Mouse (Mus musculus) heart, embryonic 11.5 days (tissue): ENCODE data around the gene Tll1. TPM values are rescaled to one million over a fixed set of nuclear protein-coding genes. Genes with fewer than 3 reads are reported as not detected.
"Not testable (repeated sequence)": the region's sequence is repeated elsewhere in the genome, so short reads cannot be mapped to it uniquely, and the experiment has no call there.

ENCODE experiments used
- ATAC-seq: fragments of 200-750 bp; cut with Nextera tagmentation; replicated peaks from 2 replicates; pipeline ENCODE4 v1.8.0; 2017; ENCODE audit warnings: moderate library complexity; ENCODE audit not compliant: insufficient number of reproducible peaks, low FRiP score, low TSS enrichment
- H3K27ac ChIP-seq: fragments of 300-500 bp; sonication (generic); 2 replicates; pipeline ENCODE4 v1.5.1; 2014; ENCODE audit warnings: mild to moderate bottlenecking, low read depth, low read length
- H3K27me3 ChIP-seq: fragments of 300-500 bp; sonication (generic); 2 replicates; pipeline ENCODE4 v1.6.1; 2014; ENCODE audit warnings: mild to moderate bottlenecking, low read length, mixed read lengths; ENCODE audit not compliant: control insufficient read depth, insufficient read depth
- H3K36me3 ChIP-seq: fragments of 300-500 bp; sonication (generic); 2 replicates; pipeline ENCODE4 v1.6.1; 2014; ENCODE audit warnings: mild to moderate bottlenecking, low read length, moderate library complexity, mixed read lengths; ENCODE audit not compliant: control insufficient read depth, insufficient read depth
- H3K4me1 ChIP-seq: fragments of 300-500 bp; sonication (generic); 2 replicates; pipeline ENCODE4 v1.6.1; 2014; ENCODE audit warnings: low read length; ENCODE audit not compliant: control insufficient read depth, insufficient read depth
- H3K4me2 ChIP-seq: fragments of 300-500 bp; sonication (generic); 2 replicates; pipeline ENCODE4 v1.6.1; 2014; ENCODE audit warnings: mild to moderate bottlenecking, moderate library complexity
- H3K4me3 ChIP-seq: fragments of 300-500 bp; sonication (generic); 2 replicates; pipeline ENCODE4 v1.5.1; 2014; ENCODE audit warnings: low read depth, low read length
- H3K9ac ChIP-seq: fragments of 300-500 bp; sonication (generic); 2 replicates; pipeline ENCODE4 v1.6.1; 2014; ENCODE audit warnings: mild to moderate bottlenecking, low read depth, low read length, moderate library complexity
- H3K9me3 ChIP-seq: fragments of 300-500 bp; sonication (generic); replicated peaks from 2 replicates; pipeline ENCODE4 v1.6.1; 2016; ENCODE audit warnings: low read length; ENCODE audit not compliant: control insufficient read depth
- WGBS: fragments of 180-500 bp; shearing (Covaris S2); extraction: QIAGEN DNeasy Blood & Tissue Kit; methylation state at CpG from one replicate; pipeline ENCODE4 v1.1.7; 2014; ENCODE audit not compliant: insufficient replicate concordance; 5-methylcytosine and 5-hydroxymethylcytosine counted together
- polyA plus RNA-seq: library from polyadenylated mRNA; unstranded; fragments of >200 nt; fragmentation: Nextera tagmentation; extraction: Ambion mirVana; gene quantifications from 2 replicates; pipeline ENCODE4 v1.2.1, GENCODE M21; 2014

The Tll1 gene
- polyA plus RNA-seq, 1 experiment from 2014 or later: 1.5 TPM

- not testable (repeated sequence) for H3K27me3 ChIP-seq, H3K4me2 ChIP-seq, H3K4me1 ChIP-seq, ATAC-seq, H3K27ac ChIP-seq, H3K9me3 ChIP-seq, H3K9ac ChIP-seq, H3K4me3 ChIP-seq, H3K36me3 ChIP-seq
- WGBS: 40% methylated on average over 9 of the region's 9 CpGs
Observed at GRCm38 (mm10) chr8:63970612-63971391, 235.3 kb downstream of the Tll1 start.
